Comparison of ENCODE assay signal across 9 mouse cellular contexts in genomic region chr8:46713844-46714243, GRCm38 (mm10). TPM values are rescaled to one million over a fixed set of nuclear protein-coding genes. Genes with fewer than 3 reads are reported as not detected.
DNase-seq lines count a peak whose midpoint lies in the region; ATAC-seq lines count a peak whose summit lies in the region.
"Had no signal": no experiment of that assay in that cellular context is flagged by ENCODE, and none has a peak within 500 bp of the region (broad histone marks: within the 10 kb centered on the region; RNA-seq: fewer than 3 reads in every experiment).

No protein-coding gene starts in this region.

- DNase-seq in thymus, postnatal 0 days (ENCODE audit: low spot score) = peak; percentile 33
- DNase-seq in thymus, postnatal 36 days = no peak
- peak; percentile 57 for DNase-seq in lung, postnatal 10 days
- peak; percentile 18 for DNase-seq in thymus, postnatal 25 days
- no peak for DNase-seq in layer of hippocampus, postnatal 25 days (ENCODE audit: extremely low spot score in 1 of 2, low spot score in 1 of 2)
- DNase-seq in layer of hippocampus, adult 9-11 months = no peak
- DNase-seq: gastrocnemius, postnatal 36 days; liver, embryonic 13.5 days had no signal

- peak; percentile 82 for ATAC-seq in common myeloid progenitor, adult 5-6 weeks (replicated peaks; ENCODE audit: low read depth, poor library complexity, severe bottlenecking)

RNA-seq across cellular contexts. Expression of gene Irf2, which starts 25.7 kb away (rescaled TPM):
- polyA plus RNA-seq in thymus, postnatal 0 days (2015; fragmentation: Nextera tagmentation; extraction: Ambion mirVana) = 54.9 and 57.8 TPM in 2 replicates
- total RNA-seq in common myeloid progenitor, adult 5-6 weeks (2017) = 43.9 and 60.4 TPM in 2 replicates
- total RNA-seq in layer of hippocampus, postnatal 25 days (2021) = 10 to 100 TPM; 46.3 to 50.8 TPM

Comparison
In these comparisons a context has a peak if more than half of its experiments do, and no peak if none do; other contexts are left out.
1. DNase-seq: peak in thymus, postnatal 0 days (single experiment), lung, postnatal 10 days (single experiment) and thymus, postnatal 25 days (single experiment); none in thymus, postnatal 36 days (0 of 2), layer of hippocampus, postnatal 25 days (0 of 2) and layer of hippocampus, adult 9-11 months (single experiment).